Mouse (Mus musculus) liver, adult 2 months (tissue): Measurements from ENCODE around the gene Coro2a. TPM values are rescaled to one million over a fixed set of nuclear protein-coding genes. Genes with fewer than 3 reads are reported as not detected.

Source experiments
- DNase-seq: peaks from one replicate; pipeline ENCODE4 v3.0.0-alpha.2; 2011; ENCODE audit warnings: low read depth, low spot score; ENCODE audit errors: extremely low read depth
- H3K27ac ChIP-seq: fragments of 200-500 bp; replicated peaks from 2 replicates; pipeline ENCODE4 v1.5.1; 2012; ENCODE audit warnings: low read depth, mild to moderate bottlenecking, control low read depth, inconsistent platforms, low read length; ENCODE audit not compliant: insufficient read depth
- H3K27me3 ChIP-seq: fragments of 200-500 bp; 2 replicates; pipeline ENCODE4 v1.6.1; 2012; ENCODE audit warnings: mild to moderate bottlenecking, moderate library complexity, low read length, inconsistent platforms; ENCODE audit not compliant: control insufficient read depth, insufficient read depth
- H3K36me3 ChIP-seq: fragments of 200-500 bp; 2 replicates; pipeline ENCODE4 v1.6.1; 2012; ENCODE audit warnings: low read length, inconsistent platforms; ENCODE audit not compliant: control insufficient read depth, insufficient read depth
- H3K4me1 ChIP-seq: fragments of 200-500 bp; 2 replicates; pipeline ENCODE4 v1.6.1; 2011; ENCODE audit warnings: low read length; ENCODE audit not compliant: control insufficient read depth, insufficient read depth
- H3K4me3 ChIP-seq: fragments of 200-500 bp; 2 replicates; pipeline ENCODE4 v1.5.1; 2011; ENCODE audit warnings: low read depth, mild to moderate bottlenecking, control low read depth, low read length, moderate library complexity; ENCODE audit not compliant: insufficient read depth
- H3K79me2 ChIP-seq: fragments of 200-500 bp; 2 replicates; pipeline ENCODE4 v1.6.1; 2012; ENCODE audit warnings: inconsistent platforms, mild to moderate bottlenecking, low read length, moderate library complexity; ENCODE audit not compliant: control insufficient read depth, insufficient read depth
- H3K9ac ChIP-seq: fragments of 200-500 bp; 2 replicates; pipeline ENCODE4 v1.6.1; 2012; ENCODE audit warnings: low read depth, mild to moderate bottlenecking, control low read depth, inconsistent platforms, low read length
- CTCF ChIP-seq: fragments of 200-500 bp; IDR thresholded peaks from 2 replicates; pipeline ENCODE4 v1.5.1; 2011; ENCODE audit warnings: low read depth, low read length, control low read depth
- POLR2A ChIP-seq: fragments of 200-500 bp; IDR thresholded peaks from 2 replicates; pipeline ENCODE4 v1.6.1; 2011; ENCODE audit warnings: low read length, control low read depth; ENCODE audit not compliant: insufficient read depth; ENCODE audit errors: extremely low read depth
- WGBS: fragments of 180-500 bp; shearing (Covaris S2); methylation state at CpG from one replicate; pipeline ENCODE4 v1.1.7; 2018; 5-methylcytosine and 5-hydroxymethylcytosine counted together
- polyA plus RNA-seq: library from polyadenylated mRNA; depleted of rRNA; stranded (reverse); fragments of >200 nt; gene quantifications from 2 replicates; pipeline ENCODE4 v1.2.3, GENCODE M21; 2012
- total RNA-seq: library from RNA; depleted of rRNA; stranded (reverse); fragments of >200 nt; gene quantifications from 2 replicates; pipeline ENCODE4 v1.2.3, GENCODE M21; 2014

The Coro2a gene
- total and polyA plus RNA-seq, 2 experiments, result 0.76 to 0.83 TPM

GRCm38 (mm10) chr4:46632465-46632864 is 30.5 kb upstream of the Coro2a start:
- Histone ChIP-seq H3K27ac (no peak overlapping the region), H3K79me2 (no peaks in the 10 kb centered on the region), H3K27me3 (no peaks in the 10 kb centered on the region), H3K4me3 (no peak overlapping the region), H3K9ac (no peak overlapping the region), H3K4me1 (no peaks in the 10 kb centered on the region), H3K36me3 (no peaks in the 10 kb centered on the region)
- no peak for DNase-seq
- WGBS, result 59% methylated on average over 2 of the region's 2 CpGs
- TF ChIP-seq POLR2A, result no peak
- TF ChIP-seq CTCF, result no peak

- Histone ChIP-seq H3K27ac (no peak overlapping the region), H3K4me3 (no peak overlapping the region), H3K27me3 (no peaks in the 10 kb centered on the region), H3K79me2 (no peaks in the 10 kb centered on the region), H3K4me1 (no peaks in the 10 kb centered on the region), H3K9ac (no peak overlapping the region), H3K36me3 (no peaks in the 10 kb centered on the region)
- DNase-seq, result no peak
- TF ChIP-seq POLR2A, result no peak
- no peak for TF ChIP-seq CTCF
- 52% methylated on average over 9 of the region's 9 CpGs for WGBS
These were observed 28.4 kb upstream of the Coro2a start for GRCm38 (mm10) chr4:46630390-46630789.

GRCm38 (mm10) chr4:46628873-46629272 is 26.9 kb upstream of the Coro2a start:
- DNase-seq, result no peak

DNA sequence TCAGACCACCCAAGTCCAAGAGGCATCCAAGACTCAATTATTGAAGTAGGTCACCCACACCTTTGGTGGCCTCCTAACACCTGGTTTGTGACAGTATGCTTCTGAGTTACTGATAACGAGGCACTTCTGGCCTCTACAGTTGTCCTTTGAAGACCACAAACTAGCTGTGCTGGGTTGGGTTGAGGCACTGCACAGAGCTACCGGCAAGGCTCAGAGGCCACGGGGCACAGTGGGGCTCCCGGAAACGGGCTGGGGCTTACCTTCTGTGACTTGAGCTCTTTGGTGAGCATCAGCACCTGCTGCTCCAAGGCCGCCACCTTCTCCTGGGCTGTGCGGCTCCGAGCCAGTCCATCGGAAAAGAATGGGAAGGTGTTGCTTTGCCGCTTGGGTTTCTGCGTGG is 26.1 kb upstream of the Coro2a start:
- no peak overlapping the region for H3K9ac ChIP-seq
- no peak overlapping the region for H3K27ac ChIP-seq
- no peak for DNase-seq
- H3K4me1 ChIP-seq, result no peaks in the 10 kb centered on the region
- no peak overlapping the region for H3K4me3 ChIP-seq
- H3K36me3 ChIP-seq, result no peaks in the 10 kb centered on the region
- TF ChIP-seq CTCF (no peak), POLR2A (no peak)
- H3K27me3 ChIP-seq, result no peaks in the 10 kb centered on the region
- 80% methylated on average over 11 of the region's 11 CpGs for WGBS
- H3K79me2 ChIP-seq, result no peaks in the 10 kb centered on the region

More at GRCm38 (mm10) chr4:46628873-46629272, 26.9 kb upstream of the Coro2a start:
- Histone ChIP-seq H3K27ac (no peak overlapping the region), H3K9ac (no peak overlapping the region), H3K27me3 (no peaks in the 10 kb centered on the region), H3K4me3 (no peak overlapping the region), H3K36me3 (no peaks in the 10 kb centered on the region), H3K79me2 (no peaks in the 10 kb centered on the region), H3K4me1 (no peaks in the 10 kb centered on the region)
- TF ChIP-seq CTCF (no peak), POLR2A (no peak)
- 33% methylated on average over 9 of the region's 9 CpGs for WGBS

- WGBS, result 87% methylated on average over 10 of the region's 10 CpGs
- H3K36me3 ChIP-seq, result no peaks in the 10 kb centered on the region
- no peaks in the 10 kb centered on the region for H3K79me2 ChIP-seq
- no peaks in the 10 kb centered on the region for H3K27me3 ChIP-seq
- DNase-seq, result no peak
- no peak overlapping the region for H3K9ac ChIP-seq
- TF ChIP-seq CTCF (no peak), POLR2A (no peak)
- H3K4me3 ChIP-seq, result no peak overlapping the region
- no peaks in the 10 kb centered on the region for H3K4me1 ChIP-seq
- no peak overlapping the region for H3K27ac ChIP-seq
These were observed 23.1 kb upstream of the Coro2a start for GRCm38 (mm10) chr4:46625101-46625500.

GRCm38 (mm10) chr4:46623007-46623406 is 21.0 kb upstream of the Coro2a start:
- no peak overlapping the region for H3K27ac ChIP-seq
- H3K4me3 ChIP-seq, result no peak overlapping the region
- no peak for DNase-seq
- TF ChIP-seq CTCF (no peak), POLR2A (no peak)
- 78% methylated on average over 5 of the region's 5 CpGs for WGBS
- no peaks in the 10 kb centered on the region for H3K36me3 ChIP-seq
- no peaks in the 10 kb centered on the region for H3K79me2 ChIP-seq
- H3K4me1 ChIP-seq, result no peaks in the 10 kb centered on the region
- no peak overlapping the region for H3K9ac ChIP-seq
- H3K27me3 ChIP-seq, result peaks cover 2% of the 10 kb centered on the region; the same call in 1 of the 2 replicates
